In the genomic region with DNA sequence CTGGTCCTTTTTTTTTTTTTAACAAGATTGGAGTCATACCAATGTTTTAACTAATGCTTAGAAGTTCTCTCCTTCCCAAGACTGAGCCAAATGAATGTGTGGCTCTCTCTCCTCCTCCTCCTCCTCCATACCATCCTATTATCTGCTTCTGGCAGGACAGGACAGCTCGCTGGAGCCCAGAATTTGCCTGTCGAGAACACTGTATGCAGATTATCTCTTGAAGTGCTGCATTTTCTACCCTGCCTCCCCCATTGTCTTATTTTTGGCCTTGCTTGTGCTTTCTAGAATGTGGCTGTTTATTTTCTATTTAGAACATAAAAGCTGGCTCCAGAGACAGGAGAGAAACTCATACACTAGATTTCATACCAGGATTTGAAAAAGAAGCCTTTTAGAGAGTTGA, we compare ENCODE assay signal across 24 mouse cellular contexts.
DNase-seq lines count a peak whose midpoint lies in the region; ATAC-seq and TF ChIP-seq lines count a peak whose summit lies in the region.
"Had no signal": no experiment of that assay in that cellular context is flagged by ENCODE, and none has a peak within 500 bp of the region (broad histone marks: within the 10 kb centered on the region; RNA-seq: fewer than 3 reads in every experiment).

No protein-coding gene starts in this region.

- TF ChIP-seq CTCF in left cerebral cortex, adult 2 months (IDR thresholded peaks at IDR 0.05): no peak

- ATAC-seq in inflammation-experienced regulatory T-cells, adult 6 months: no peak
- ATAC-seq: forebrain, embryonic 14.5 days; Patski had no signal

- H3K4me3 ChIP-seq in left cerebral cortex, adult 2 months: no peak overlapping the region
- H3K4me3 ChIP-seq: embryonic facial prominence, embryonic 12.5 days; embryonic facial prominence, embryonic 15.5 days; heart, adult 2 months; hindbrain, embryonic 12.5 days; hindbrain, embryonic 15.5 days had no signal

- peak overlapping the region; percentile 3; the same call in 1 of the 2 replicates for H3K27ac ChIP-seq in left cerebral cortex, adult 2 months
- H3K27ac ChIP-seq: embryonic facial prominence, embryonic 12.5 days; embryonic facial prominence, embryonic 15.5 days; heart, adult 2 months; hindbrain, embryonic 12.5 days; hindbrain, embryonic 15.5 days had no signal

- peak; percentile 53 to 61 for DNase-seq in frontal cortex, adult 2 months (ENCODE audit: extremely low spot score in 1 of 2, low spot score in 1 of 2)
- DNase-seq in frontal cortex, postnatal 10 days (ENCODE audit: low spot score in 2 of 2): no peak
- no peak for DNase-seq in left cerebral cortex, adult 2 months (ENCODE audit: extremely low spot score in 1 of 2, low spot score in 2 of 2)
- no peak for DNase-seq in left cerebral cortex, postnatal 4 days
- DNase-seq in right cerebral cortex, postnatal 25 days: peak; percentile 30
- DNase-seq in right cerebral cortex, postnatal 14 days: no peak
- peak; percentile 77 for DNase-seq in telencephalon, adult 2 months (ENCODE audit: low read depth, low spot score)
- DNase-seq: adrenal gland, postnatal 10 days; adrenal gland, postnatal 36 days; B cell, adult 2 months; cerebellum, adult 11 months; cerebellum, adult 2 months; cerebellum, adult 9-11 months; cerebellum, postnatal 25 days; gastrocnemius, postnatal 10 days; gastrocnemius, postnatal 36 days; heart, adult 2 months had no signal

- intact Hi-C loops in left cerebral cortex, adult 2 months (cut with DNase I): no loop called here
- intact Hi-C loops in left cerebral cortex, postnatal 4 days (cut with DNase I): no loop called here

Comparison
In these comparisons a context has a peak if more than half of its experiments do, and no peak if none do; other contexts are left out.
1. DNase-seq: peak in frontal cortex, adult 2 months (2 of 2), right cerebral cortex, postnatal 25 days (single experiment) and telencephalon, adult 2 months (single experiment); none in frontal cortex, postnatal 10 days (0 of 2), left cerebral cortex, adult 2 months (0 of 2), left cerebral cortex, postnatal 4 days (single experiment) and right cerebral cortex, postnatal 14 days (single experiment).